Mouse (Mus musculus) liver, postnatal 0 days (tissue): ENCODE data around the gene Zfp580.

Source experiments
- CTCF ChIP-seq: sonication (generic); IDR thresholded peaks from 2 replicates; pipeline ENCODE4 v1.5.1; 2016; ENCODE audit warnings: antibody characterized with exemption, low read depth
- EP300 ChIP-seq: IDR thresholded peaks from 2 replicates; pipeline ENCODE4 v1.6.1; 2016; ENCODE audit warnings: antibody characterized with exemption, low read depth, mild to moderate bottlenecking

DNA sequence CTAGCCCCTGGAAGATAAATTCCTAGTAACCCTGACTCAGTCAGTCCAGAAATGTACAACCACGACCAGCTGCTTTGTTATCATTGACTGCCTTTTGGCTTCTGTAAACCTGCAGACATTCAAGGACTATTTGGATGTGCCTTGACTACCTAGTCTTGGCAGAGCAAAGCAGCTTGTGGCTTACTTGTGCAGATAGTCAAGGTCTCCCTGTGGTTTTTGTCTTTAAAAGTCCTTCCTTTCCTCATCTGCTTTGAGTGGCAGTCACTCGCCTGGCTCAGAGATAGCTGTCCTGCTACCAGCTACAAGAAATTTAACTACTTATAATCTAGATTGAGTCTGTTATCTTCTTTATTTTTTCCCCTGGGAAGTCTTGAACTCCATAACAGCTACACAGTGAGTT, 6.4 kb upstream of the Zfp580 start:
- TF ChIP-seq EP300: no peak
- no peak for TF ChIP-seq CTCF
